Mouse (Mus musculus) adrenal gland, postnatal 10 days (tissue): ENCODE measurements around the gene Dolpp1. TPM values are rescaled to one million over a fixed set of nuclear protein-coding genes. Genes with fewer than 3 reads are reported as not detected.
"Not testable (repeated sequence)": the region's sequence is repeated elsewhere in the genome, so short reads cannot be mapped to it uniquely, and the experiment has no call there.

Source experiments
- DNase-seq: peaks from one replicate; pipeline ENCODE4 v3.0.0; 2021; ENCODE audit warnings: mixed read lengths
- total RNA-seq, 2 experiments: library from RNA; stranded (reverse); gene quantifications; 2 replicates each; pipeline ENCODE4 v1.2.3; 2021

Gene Dolpp1
- total RNA-seq, 2 experiments from 2014 or later = 14.5 to 23.6 TPM

DNA sequence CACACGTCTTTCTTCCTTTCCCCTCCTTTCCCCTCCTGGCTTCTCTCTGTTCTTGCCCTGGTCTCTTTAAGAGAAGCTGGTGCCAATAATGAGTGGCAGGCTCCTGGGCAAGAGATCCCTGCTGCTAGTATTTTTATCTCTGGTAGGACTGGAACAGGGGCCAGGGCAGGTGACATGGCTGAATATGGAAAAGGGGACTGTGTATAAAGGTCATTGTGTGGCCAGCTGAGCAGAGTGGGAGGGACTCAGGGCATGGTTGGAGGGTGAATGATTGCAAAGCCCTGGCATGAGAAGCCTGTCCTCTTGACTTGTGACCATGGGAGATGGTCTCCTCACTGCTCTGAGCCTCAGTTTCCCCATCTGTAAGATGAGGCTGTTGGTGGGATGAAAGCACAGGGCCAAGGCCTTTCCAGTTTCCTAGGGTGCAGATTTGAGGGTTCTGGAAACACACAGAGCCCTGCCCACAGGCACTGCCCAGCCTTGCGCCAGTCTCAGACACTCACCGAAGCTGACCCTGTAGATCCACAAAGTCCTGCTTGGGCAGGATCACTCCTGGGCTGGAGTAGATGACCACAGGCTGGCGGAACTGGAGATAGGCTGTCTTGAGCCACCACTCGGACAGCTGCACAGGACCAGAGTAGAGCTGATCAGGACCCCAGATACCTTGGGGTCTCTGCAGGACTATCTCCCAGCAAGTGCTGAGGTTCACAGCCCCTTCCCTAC lies 17.6 kb downstream of the Dolpp1 start:
- peak; percentile 65 for DNase-seq

DNA sequence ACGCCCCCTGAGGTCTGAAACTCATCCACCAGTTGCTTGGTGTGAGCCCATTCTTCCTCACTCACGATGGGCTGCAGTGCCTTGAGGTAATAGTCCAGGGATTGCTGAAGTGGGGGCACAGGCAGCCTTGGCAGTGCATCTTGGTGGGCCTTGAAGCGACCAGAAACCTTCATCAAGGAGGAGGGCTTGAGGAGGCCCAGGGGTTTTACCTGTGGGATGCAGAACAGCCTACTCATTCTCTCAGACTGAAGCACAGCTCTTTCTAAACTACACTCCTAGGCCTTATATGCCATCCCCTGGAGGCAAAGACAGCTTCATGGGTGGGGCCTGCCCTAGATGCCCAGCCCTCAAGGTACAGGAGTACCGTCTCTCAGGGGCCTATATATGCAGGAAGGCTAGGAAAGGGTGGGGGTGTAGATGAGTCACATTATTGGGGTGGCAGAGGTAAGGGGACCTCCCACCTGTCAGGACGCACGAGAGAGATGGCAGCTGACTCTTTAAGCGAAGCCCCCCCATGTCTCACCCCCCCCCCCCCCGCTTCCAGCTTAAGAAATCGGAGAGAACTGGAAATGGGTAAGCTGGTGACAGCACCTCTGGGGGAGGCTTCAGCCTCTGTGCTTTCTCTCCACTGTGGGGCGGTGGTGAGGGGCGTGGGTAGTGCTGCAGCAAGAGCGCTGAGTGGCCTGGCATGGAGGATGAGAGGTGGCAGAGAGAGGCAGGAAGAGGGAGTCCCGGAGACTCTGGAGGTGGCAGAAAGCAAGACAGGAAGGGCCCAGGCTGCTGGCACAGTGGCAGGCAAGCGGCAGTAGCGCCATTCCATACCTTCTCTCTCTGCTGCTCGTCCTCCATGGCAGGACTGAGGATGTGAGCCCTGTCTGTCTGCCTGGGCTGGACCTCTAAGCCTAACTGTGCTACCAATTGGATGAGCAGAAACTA lies 21.3 kb downstream of the Dolpp1 start:
- no peak for DNase-seq

DNA sequence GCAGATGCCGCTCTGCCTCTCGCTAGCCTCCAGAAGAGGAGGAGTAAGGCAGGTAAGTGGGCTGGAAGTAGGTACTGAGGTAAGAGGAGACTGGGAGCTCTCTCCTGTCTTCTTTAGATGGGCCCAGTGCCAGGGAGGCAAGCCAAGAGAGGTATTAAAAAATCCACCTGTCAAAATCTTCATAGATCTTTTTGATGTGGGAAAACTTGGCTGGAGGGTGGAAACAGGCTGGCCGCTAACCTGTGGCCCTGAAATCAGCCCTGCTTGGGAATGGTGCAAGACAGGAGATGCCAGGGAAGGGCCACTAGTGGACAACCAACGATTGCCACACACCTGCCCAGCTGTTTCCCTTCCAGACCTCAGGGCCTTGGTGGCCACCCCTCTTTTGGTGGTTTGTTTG lies 22.0 kb downstream of the Dolpp1 start:
- DNase-seq = peak; percentile 55

DNA sequence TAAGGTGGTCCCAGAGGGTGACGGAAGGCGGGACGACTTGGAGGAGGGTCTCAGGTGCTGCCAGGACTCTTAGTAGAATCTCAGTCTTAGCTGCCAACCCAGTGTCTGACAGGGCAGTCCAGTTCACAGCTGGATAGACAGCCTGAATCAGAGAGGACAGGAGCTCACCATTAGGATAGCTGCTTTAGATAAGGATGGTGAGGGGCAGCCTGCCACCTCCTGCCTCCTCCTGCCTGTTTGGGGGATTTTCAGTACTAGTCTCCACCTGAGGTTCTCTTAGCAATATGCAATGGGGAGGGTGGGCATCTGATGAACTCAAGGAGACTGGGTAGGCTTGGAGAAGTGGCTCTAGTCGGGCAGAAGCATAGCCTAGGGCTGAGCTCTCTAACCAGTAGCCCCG lies 22.6 kb downstream of the Dolpp1 start:
- DNase-seq = no peak

DNA sequence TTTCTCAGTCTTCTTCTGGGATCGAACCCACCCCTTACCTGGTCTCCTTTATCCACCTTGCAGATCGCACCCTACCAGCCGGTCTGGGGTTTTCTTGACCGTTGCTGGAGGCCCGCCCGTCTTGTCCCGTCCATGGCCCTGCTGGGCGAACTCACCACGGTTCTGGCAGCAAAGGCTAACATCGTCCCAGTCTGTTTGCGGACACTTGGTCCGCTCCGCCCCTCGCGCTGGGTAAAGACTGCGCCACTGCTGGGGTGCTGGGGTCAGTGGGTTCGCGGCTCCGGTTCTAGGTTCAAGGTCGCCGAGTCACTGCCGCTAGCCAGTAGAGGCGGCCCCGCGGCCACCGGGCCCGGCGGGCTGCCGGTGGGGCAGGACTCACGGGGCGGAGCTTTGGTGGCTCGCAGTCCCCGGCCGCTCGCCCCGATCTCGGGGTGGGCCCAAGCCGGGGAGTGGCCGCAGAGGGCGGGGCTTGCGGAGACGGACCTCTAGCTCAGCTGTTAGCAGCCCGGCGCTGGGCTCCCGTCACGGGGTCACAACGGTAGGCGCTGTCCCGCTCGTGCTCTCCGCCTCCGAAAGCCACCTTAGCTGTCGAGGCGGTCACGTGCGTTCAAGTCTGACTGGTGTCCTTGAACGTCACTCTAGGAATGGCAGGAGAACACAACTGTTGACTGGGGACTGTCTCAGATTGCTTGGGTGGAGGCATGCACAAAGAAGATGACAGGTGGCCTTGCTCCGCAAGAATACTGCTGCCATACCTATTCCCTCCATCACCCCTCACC lies 23.3 kb downstream of the Dolpp1 start, which contains the start of gene Crat:
Gene Crat (minus strand): TSS at position 657 of the 779 bp plus-strand sequence.
- peak; percentile 96 for DNase-seq

DNA sequence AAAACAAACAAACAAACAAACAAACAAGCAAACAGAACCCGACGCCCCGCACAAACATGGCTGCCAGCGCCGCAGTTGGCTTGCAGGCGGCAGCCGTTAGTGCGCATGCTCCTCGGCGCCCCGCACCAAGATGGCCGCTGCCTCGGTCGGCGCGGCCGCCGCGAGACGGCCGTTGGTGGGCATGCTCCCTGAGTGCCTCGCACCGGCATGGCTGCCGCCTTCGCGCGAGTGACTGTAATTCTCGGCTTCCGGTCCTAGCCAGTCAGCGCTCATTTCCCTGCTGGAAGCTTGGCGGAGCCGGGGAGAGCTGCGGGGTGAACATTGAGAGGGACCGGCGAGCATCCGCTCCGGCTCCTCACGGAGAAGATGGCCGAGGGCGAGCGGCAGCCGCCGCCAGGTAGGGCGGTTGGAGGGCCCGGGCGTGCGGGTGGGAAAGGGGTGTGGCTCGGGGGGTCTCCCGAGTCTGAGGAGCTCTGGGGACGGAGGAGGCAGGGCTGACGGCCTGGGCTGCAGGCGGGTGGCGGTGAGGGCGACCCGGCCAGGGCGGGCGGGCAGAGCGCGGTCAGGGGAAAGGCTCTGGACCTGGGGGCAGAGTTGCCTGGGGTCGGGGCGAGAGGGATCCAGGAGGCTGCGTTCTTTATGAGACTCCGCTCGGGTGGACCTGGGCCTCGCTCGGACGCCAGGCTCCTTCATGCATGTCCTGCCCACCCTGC lies 24.0 kb downstream of the Dolpp1 start, which contains the start of gene Ptpa:
Gene Ptpa (plus strand): TSS at position 104 of the 713 bp plus-strand sequence.
- peak; percentile 96 for DNase-seq

DNA sequence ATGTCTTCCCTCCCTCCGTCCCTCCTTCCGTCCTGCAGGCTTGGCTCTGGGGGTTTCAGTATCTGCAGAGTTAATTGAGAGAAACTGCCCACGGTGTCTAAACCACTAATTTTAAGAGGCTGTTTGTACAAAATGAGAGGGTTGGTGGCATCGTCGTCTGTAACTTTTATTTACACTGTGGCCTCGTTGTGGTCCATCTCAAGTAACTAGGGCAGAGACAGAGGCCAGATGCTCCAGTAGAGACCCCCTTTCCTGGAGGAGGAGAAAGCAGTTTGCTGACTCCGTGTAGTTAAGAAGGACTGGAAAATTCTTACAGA lies 24.6 kb downstream of the Dolpp1 start:
- DNase-seq = no peak

DNA sequence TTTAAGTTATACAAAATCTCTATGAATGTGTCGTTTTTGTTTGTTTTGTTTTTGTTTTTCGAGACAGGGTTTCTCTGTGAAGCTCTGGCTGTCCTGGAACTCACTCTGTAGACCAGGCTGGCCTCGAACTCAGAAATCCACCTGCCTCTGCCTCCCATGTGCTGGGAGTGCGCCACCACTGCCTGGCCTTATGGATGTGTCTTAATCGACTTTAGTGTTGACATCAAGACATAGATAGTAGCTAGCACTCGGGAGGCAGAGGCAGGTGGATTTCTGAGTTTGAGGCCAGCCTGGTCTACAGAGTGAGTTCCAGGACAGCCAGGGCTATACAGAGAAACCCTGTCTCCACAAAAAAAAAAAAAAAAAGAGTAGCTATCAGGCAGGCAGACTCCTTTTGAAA lies 25.1 kb downstream of the Dolpp1 start:
- not testable (repeated sequence) for DNase-seq

DNA sequence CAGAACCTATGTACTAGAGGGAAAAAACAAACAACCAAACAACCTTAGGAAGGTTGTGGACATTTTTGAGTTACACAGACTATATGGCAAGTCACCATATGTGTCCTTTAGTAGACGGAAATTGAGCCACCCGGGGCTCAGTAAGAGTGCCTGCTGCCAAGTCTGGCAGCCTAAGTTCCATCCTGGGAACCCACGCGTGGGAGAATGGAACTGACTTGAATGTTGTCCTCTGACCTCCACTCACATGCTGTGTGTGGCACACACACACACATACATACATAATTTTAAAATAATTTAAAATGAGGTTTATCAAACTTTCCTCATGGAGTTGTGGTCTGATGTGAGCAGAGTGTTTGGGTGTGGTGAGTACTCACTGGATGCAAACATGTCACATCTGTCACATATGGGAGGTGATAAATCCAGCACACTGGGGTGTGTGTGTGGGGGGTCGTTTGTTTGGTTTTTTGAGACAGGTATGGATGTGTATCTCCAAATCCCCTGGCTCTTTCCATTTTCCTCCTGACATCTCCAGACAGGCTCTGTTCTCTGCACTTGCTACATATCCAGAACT lies 25.6 kb downstream of the Dolpp1 start:
- DNase-seq = no peak

DNA sequence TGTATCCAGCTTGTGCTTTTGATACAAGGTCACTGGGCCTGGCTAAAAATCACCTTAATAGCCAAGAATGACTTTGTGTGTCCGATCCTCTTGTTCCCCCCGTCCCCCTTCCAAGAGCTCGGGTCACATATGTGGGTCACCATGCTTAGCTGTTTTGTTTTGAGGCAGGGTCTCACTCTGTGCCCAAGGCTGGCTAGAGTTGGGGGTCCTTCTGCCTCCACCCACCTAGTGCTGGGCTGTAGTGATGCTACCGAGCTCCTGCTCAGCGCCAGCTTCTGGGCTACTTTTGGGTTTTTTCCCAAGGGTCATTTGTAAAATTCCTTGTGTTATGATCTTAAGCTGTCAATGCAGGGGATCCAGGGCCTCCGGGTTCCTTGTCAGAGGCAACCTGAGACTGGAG lies 26.2 kb downstream of the Dolpp1 start:
- DNase-seq = no peak

DNA sequence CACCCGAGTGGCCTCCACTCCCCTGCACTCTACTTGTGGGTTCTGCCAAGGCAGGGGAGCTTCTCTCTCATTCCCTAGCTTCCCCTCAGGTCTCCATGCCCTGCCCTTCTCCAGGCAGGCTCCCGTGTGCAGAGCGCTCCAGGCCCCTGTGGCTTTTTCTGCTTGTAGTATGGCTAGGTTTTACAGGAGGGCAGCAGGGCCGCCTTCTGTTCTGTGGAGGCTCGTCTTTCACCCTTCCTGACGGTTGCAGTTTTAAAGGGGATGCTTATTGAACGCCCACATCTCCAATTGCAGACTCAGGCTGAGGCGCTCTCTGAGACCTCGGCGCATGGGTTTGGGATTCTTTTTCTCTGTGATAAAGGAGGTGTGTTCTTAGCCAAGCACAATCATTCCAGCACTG lies 27.1 kb downstream of the Dolpp1 start:
- no peak for DNase-seq

DNA sequence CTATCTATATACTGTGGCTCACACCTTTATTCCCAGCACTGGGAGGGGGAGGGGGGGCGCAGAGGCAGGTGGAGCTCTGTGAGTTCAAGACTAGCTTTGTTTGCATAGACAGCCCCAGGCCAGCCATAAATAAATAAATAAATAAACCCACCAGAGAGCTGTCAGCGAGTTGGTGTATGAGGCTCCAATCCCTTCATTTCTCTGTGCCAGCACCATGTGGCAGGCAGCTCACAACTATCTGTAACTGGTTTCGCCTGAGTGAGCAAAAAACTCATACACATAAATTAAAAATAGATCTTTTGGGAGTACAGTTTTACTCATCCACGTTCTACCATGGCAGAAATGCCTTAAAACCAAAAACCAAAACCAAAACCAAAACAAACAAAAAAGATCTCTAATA lies 29.4 kb downstream of the Dolpp1 start:
- no peak for DNase-seq

DNA sequence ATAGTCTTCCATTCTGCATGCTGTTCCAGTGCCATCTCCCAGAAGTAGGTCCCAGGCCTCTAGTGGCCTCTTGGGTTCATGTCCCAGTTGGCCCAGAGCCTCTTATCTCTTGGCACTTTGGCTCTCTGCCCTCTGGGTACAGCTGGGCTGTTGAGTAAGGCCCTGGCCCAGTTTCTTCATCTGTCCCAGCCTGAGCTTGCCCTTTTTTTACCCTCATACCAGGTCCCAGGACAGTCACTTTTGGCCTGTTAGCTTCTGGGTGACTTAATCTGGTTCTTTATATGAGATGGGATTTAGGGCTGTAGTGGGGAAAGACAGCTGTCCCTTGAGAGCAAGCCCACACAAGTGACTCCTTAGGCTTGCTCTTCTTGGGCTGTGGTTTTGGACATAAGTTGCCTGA lies 37.1 kb downstream of the Dolpp1 start:
- peak; percentile 87 for DNase-seq

DNA sequence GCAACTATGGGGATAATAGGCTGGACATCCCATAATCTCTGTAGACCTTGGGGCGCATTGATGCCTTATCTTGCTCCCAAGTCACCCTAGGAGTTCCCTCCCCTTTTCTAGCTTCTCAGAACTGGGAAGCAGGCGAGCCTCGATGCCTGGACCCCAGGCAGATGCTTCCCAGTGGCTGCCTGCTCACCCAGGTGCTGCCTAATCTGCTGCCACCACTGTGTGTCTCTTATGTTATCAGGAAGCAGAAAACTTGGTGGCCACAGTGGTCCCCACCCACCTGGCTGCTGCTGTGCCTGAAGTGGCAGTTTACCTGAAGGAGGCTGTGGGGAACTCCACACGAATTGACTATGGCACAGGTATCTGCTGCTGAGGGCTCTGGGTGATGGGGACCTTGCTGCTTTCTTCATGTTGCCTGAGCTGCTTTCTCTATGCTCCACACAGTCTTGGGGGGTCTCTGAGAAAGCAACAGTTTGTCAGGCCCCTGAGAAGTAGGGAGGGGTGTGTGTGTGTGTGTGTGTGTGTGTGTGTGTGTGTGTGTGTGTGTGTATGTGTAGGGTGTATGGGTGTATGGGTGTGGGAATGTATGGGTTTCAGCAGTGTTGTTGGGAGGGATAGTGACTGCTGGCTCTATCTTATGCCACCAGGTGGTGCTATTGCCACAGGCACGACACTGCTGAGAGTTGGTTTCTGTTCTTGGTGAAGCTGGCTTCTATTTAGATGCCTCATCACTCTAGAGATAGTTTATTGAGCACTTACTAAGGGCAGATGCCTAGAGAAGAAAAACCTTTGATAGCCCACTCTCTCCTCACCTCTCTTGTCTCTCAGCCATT lies 43.5 kb downstream of the Dolpp1 start:
- peak; percentile 81 for DNase-seq

DNA sequence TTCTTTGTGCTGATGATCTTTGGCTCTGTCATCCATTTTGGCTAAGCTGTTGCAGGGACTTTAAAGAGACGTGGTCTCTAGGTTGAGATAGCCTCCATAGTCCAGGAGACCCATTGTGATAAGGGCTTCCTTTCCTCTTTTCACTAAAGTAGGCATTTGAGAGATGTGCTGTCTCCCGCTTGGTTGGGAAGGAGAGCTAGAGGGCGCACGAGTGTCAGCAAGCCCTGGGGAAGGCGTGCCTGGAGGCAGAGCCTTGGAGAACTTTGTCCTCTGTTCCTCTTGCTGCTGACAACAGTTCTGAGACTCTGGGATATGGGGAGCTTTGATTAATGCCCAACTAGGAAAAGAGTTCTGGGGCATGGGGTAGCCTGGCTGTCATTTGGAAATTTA lies 44.1 kb downstream of the Dolpp1 start:
- DNase-seq = peak; percentile 65

DNA sequence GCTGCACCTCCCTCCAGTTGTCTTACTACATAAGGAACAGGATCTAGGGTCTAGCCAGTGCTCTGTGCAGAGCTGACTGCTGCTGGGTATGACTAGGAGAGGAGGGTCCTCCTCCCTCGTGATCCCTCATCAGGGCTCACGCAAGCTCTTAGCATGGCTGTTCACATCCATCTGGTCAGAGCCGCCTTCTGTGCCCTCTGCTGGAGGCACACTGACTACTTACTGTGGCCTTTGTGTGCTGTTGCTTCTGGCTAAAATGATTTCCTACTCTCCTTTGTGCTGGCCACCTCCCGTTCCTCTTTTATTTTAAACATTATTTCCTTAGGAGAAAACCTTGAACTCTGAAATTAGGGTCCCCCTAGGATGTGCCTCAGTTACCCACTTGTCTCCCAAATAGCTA lies 44.8 kb downstream of the Dolpp1 start:
- no peak for DNase-seq

DNA sequence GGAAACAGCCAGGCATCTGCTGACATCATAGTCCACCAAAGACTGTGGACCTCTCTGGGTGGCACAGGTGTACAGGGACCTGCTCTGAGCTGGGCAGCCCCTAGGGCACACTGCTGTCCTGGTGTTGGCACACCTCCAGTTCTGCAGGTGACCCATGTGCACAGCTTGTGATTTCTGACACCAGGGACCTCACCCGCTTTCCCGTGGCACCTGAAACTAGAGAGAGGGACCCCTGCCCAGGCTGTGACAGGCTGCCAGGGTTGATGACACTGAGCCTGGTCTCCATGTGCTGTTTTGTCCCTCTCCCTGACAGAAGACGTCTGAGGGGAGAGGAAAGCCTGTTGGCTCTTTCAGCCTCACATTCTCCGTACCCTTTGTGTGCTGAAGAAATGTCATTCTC lies 45.7 kb downstream of the Dolpp1 start:
- no peak for DNase-seq

DNA sequence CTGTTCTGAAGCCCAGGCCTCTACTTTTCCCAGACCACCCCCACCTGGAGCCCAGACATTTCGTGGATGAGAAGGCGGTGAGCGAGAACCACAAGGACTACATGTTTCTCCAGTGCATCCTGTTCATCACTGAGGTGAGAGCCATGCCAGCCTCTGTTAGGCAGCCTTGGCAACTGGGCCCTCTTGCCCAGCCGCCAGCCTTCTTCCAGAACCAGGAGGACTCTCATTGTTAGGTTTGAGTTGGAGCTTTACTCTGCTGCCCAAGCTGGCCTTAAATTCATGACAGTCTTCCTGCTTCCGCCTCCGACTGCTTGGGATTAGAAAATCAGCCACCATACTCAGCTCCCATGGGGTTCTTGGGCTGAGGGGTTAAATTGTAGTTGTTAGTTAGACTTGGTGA lies 47.6 kb downstream of the Dolpp1 start:
- DNase-seq = no peak

DNA sequence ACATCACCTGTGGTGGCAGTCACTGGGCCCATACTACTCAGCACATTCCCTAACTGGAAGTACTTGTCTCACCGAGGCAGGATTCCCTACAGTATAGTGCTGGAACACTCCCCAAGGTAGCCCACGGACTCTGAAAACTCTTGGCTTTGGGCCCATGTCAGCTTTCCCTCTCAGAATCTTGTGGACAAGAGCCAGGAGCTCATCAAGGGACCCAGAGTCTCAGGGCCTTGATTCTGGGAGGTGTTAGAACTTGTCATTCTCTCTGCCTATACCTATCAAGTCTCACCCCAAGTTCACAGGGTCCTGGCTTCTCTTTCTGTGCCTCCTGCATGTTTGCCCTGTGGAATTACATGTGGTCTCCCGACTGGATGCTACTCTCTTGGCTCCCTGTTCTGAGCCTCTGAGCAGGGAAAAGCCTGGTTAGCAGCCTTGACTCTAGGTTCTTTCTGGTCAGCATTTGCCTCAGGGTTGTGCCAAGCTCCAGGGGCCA lies 48.2 kb downstream of the Dolpp1 start:
- no peak for DNase-seq

DNA sequence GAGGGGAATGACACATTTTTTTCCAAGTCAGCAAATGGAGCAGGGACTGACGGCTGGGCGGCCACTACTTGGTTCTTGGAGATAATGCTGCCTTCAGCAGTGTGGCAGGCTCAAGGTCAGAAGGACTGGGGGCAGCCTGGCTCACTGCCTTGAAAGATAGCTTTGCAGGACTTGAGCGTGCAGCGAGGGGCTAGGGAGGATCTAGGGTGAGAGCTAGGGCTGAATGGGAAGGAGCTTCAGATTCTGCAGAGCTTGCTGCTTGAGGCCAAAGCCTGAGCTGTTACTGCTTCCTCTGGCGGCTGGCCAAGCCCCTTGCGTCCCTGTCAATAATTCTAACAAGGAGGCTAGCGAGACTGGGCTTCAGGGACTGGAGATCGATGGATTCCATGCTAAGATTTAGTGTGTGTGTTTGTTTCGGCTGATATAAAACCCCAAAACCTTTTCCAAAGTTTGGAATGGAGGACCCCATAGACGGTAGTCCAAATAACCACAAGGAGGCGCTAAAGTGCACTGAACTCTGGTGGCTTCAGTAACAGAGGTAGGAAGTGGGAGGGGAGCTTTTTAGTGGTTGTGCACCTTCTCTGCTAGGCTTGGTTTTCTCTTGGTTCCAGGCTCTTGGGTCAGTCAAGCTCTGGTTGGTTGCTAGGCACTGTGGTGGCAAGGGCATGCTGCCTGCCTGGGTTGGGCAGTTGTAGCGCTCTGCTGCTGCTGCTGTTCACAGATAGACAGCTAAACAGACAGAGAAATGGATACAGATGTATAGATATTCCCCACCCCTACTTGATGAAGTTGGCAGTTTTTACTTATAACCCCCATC lies 48.9 kb downstream of the Dolpp1 start:
- peak; percentile 76 for DNase-seq
